Comparison of ENCODE assay signal across 8 mouse cellular contexts in the genomic region with DNA sequence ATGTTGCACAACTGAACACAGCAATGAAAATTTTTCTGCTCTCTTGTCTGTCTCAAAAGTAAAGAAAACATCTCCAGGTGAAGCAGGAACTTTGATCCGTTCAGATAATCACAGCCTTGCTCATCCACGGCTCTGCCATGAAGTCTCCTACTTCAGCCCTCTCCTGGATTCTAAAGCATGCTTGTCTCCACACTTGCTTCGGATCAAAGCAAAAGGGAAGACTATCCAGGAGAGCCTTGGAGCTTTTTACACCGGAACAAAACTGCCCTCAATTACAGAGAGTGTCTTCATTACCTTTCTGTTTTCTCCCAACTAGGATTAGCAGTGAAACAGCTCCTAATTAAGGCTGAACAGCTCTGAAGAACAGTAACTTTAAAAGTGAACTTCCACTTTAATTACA. TPM values are rescaled to one million over a fixed set of nuclear protein-coding genes. Genes with fewer than 3 reads are reported as not detected.
DNase-seq lines count a peak whose midpoint lies in the region; ATAC-seq and TF ChIP-seq lines count a peak whose summit lies in the region.

No protein-coding gene starts in this region.

- no peak for TF ChIP-seq CTCF in liver, embryonic 14.5 days (IDR thresholded peaks at IDR 0.05; ENCODE audit: low read depth)

- H3K4me1 ChIP-seq in erythroblast, embryonic 14.5 days (ENCODE audit: control insufficient read depth): peaks cover 23% of the 10 kb centered on the region
- peaks cover 29% of the 10 kb centered on the region for H3K4me1 ChIP-seq in forebrain, embryonic 15.5 days
- H3K4me1 ChIP-seq in liver, embryonic 14.5 days (replicated peaks; ENCODE audit: control insufficient read depth in 2 of 2, insufficient read depth in 2 of 2, low read length in 1 of 2): 0 out of 4 replicates have a peak, but pooled peaks cover 0 to 3% of the 10 kb centered on the region in 2 experiments

- 1% methylated on average over 4 of the region's 4 CpGs for WGBS in forebrain, embryonic 15.5 days
- 6% methylated on average over 4 of the region's 4 CpGs for WGBS in liver, embryonic 14.5 days (ENCODE audit: insufficient replicate concordance)

- H3K36me3 ChIP-seq in erythroblast, embryonic 14.5 days (ENCODE audit: control insufficient read depth): no peaks in the 10 kb centered on the region
- H3K36me3 ChIP-seq in forebrain, embryonic 15.5 days: no peaks in the 10 kb centered on the region
- no peaks in the 10 kb centered on the region for H3K36me3 ChIP-seq in liver, embryonic 14.5 days (replicated peaks; ENCODE audit: control insufficient read depth, insufficient read depth, low read depth)

- peak overlapping the region; percentile 95 for H3K4me2 ChIP-seq in forebrain, embryonic 15.5 days (replicated peaks)
- H3K4me2 ChIP-seq in liver, embryonic 14.5 days (ENCODE audit: low read depth): peak overlapping the region; percentile 89

- peaks cover 26% of the 10 kb centered on the region for H3K27me3 ChIP-seq in erythroblast, embryonic 14.5 days (ENCODE audit: control insufficient read depth)
- H3K27me3 ChIP-seq in forebrain, embryonic 15.5 days: no peaks in the 10 kb centered on the region
- peaks cover 12% of the 10 kb centered on the region for H3K27me3 ChIP-seq in liver, embryonic 14.5 days (ENCODE audit: control insufficient read depth, insufficient read depth, low read length)

- no peak for ATAC-seq in erythroblast, adult 5-6 weeks (replicated peaks; ENCODE audit: low FRiP score, poor library complexity, severe bottlenecking)
- ATAC-seq in forebrain, embryonic 15.5 days (replicated peaks): no peak
- no peak for ATAC-seq in liver, embryonic 14.5 days (ENCODE audit: insufficient read depth)

- peak overlapping the region; percentile 71 for H3K4me3 ChIP-seq in erythroblast, embryonic 14.5 days (replicated peaks)
- H3K4me3 ChIP-seq in forebrain, embryonic 15.5 days: peak overlapping the region; percentile 78
- H3K4me3 ChIP-seq in liver, embryonic 14.5 days (ENCODE audit: insufficient read depth in 1 of 2, low read depth in 2 of 2, low read length in 2 of 2): peak overlapping the region; percentile 34 to 73; a peak in 3 of 4 replicates

- peak; percentile 28 for DNase-seq in 3T3-L1 (ENCODE audit: low read depth, low spot score)
- no peak for DNase-seq in liver, embryonic 14.5 days (ENCODE audit: low read depth in 3 of 3, low spot score in 3 of 3)
- no peak for DNase-seq in ovary, postnatal 10 days (ENCODE audit: low spot score)
- DNase-seq in right cerebral cortex, adult 18-20 months: no peak
- DNase-seq in spleen, adult 12 weeks (ENCODE audit: low spot score): no peak

- no peaks in the 10 kb centered on the region for H3K9me3 ChIP-seq in erythroblast, embryonic 14.5 days (ENCODE audit: control insufficient read depth, low read length)
- H3K9me3 ChIP-seq in forebrain, embryonic 15.5 days: no peaks in the 10 kb centered on the region
- no peaks in the 10 kb centered on the region for H3K9me3 ChIP-seq in liver, embryonic 14.5 days (ENCODE audit: control insufficient read depth, low read length)

- no peak for TF ChIP-seq EP300 in liver, embryonic 14.5 days (IDR thresholded peaks at IDR 0.05; ENCODE audit: low read depth)

- H3K9ac ChIP-seq in forebrain, embryonic 15.5 days (replicated peaks): peak overlapping the region; percentile 80; the same call in 1 of the 2 replicates
- 0 out of 2 replicates have a peak overlapping the region, but pooled peaks have one; percentile 18 for H3K9ac ChIP-seq in liver, embryonic 14.5 days (replicated peaks)

- no peak overlapping the region for H3K27ac ChIP-seq in forebrain, embryonic 15.5 days (replicated peaks)
- H3K27ac ChIP-seq in liver, embryonic 14.5 days: no peak overlapping the region

RNA-seq across cellular contexts. Expression of a gene that starts 1.4 kb away (rescaled TPM):
- polyA plus RNA-seq in erythroblast, embryonic 14.5 days (2012): under 0.01 and 0.01 TPM in 2 replicates
- 0.63 TPM in 1 of 2 replicates, not detected in the other for total RNA-seq in erythroblast, adult 5-6 weeks (2015; ENCODE audit: low replicate concordance)
- total RNA-seq in erythroblast, adult 5-6 weeks (2017; ENCODE audit: low replicate concordance): 0.34 TPM in 1 of 2 replicates, not detected in the other
- 14.5 and 14.7 TPM in 2 replicates for polyA plus RNA-seq in forebrain, embryonic 15.5 days (2015; fragmentation: Nextera tagmentation; extraction: Ambion mirVana)
- 10.0 and 10.8 TPM in 2 replicates for polyA plus RNA-seq in liver, embryonic 14.5 days (2012; rRNA removed)
- 7.5 and 8.0 TPM in 2 replicates for polyA plus RNA-seq in liver, embryonic 14.5 days (2014; fragmentation: Nextera tagmentation; extraction: Ambion mirVana)
